Mouse (Mus musculus): Measurements from ENCODE around the gene Gprc5c.

The Gprc5c gene

GRCm38 (mm10) chr11:114850452-114851268, at the start of gene Gprc5c:
Gprc5c (plus strand) TSS chr11:114851152.
- DNase-seq, result no peak

GRCm38 (mm10) chr11:114801906-114802305, 49.0 kb upstream of the Gprc5c start:
- DNase-seq, result no peak

- no peak for DNase-seq
Measured at GRCm38 (mm10) chr11:114802540-114803267, 48.2 kb upstream of the Gprc5c start.

- DNase-seq, result no peak
Measured at GRCm38 (mm10) chr11:114803990-114804389, 47.0 kb upstream of the Gprc5c start.

GRCm38 (mm10) chr11:114807025-114807424, 43.9 kb upstream of the Gprc5c start:
- DNase-seq, result no peak

- DNase-seq, result peak; percentile 79
Measured at GRCm38 (mm10) chr11:114807686-114808427, 43.1 kb upstream of the Gprc5c start.

GRCm38 (mm10) chr11:114809371-114809770, 41.6 kb upstream of the Gprc5c start:
- no peak for DNase-seq

- no peak for DNase-seq
Measured at GRCm38 (mm10) chr11:114810344-114810743, 40.6 kb upstream of the Gprc5c start.

GRCm38 (mm10) chr11:114812731-114813240, 38.2 kb upstream of the Gprc5c start:
- peak; percentile 96 for DNase-seq

- no peak for DNase-seq
Measured at GRCm38 (mm10) chr11:114814873-114815592, 35.9 kb upstream of the Gprc5c start.

GRCm38 (mm10) chr11:114816934-114817333, 34.0 kb upstream of the Gprc5c start:
- no peak for DNase-seq

- no peak for DNase-seq
Measured at GRCm38 (mm10) chr11:114818185-114818584, 32.8 kb upstream of the Gprc5c start.

GRCm38 (mm10) chr11:114819110-114819509, 31.8 kb upstream of the Gprc5c start:
- DNase-seq, result no peak

- DNase-seq, result no peak
Measured at GRCm38 (mm10) chr11:114820444-114820843, 30.5 kb upstream of the Gprc5c start.

GRCm38 (mm10) chr11:114821325-114821724, 29.6 kb upstream of the Gprc5c start:
- DNase-seq, result no peak

GRCm38 (mm10) chr11:114822727-114823126, 28.2 kb upstream of the Gprc5c start:
- peak; percentile 85 for DNase-seq

- no peak for DNase-seq
Measured at GRCm38 (mm10) chr11:114823199-114823725, 27.7 kb upstream of the Gprc5c start.

- no peak for DNase-seq
Measured at GRCm38 (mm10) chr11:114826686-114827085, 24.3 kb upstream of the Gprc5c start.

GRCm38 (mm10) chr11:114829499-114830432, 21.2 kb upstream of the Gprc5c start:
- DNase-seq, result peak; percentile 95

- DNase-seq, result no peak
Measured at GRCm38 (mm10) chr11:114830433-114830773, 20.5 kb upstream of the Gprc5c start.

- DNase-seq, result no peak
Measured at GRCm38 (mm10) chr11:114833166-114833565, 17.8 kb upstream of the Gprc5c start.

Data from cerebellum, adult 9-10 months (tissue).